Mouse (Mus musculus) CD8-positive naive resting alpha-beta T cell, adult 2 months (primary cell): ENCODE data around the gene Prnp.

Experiments
- DNase-seq, 2 experiments: peaks; one replicate each; pipeline ENCODE4 v3.0.0; 2022; ENCODE audit warnings: low read depth in 2 of 2, low spot score in 2 of 2

Gene Prnp

GRCm38 (mm10) chr2:131906266-131906665, 3.5 kb upstream of the Prnp start:
- no peak for DNase-seq

DNA sequence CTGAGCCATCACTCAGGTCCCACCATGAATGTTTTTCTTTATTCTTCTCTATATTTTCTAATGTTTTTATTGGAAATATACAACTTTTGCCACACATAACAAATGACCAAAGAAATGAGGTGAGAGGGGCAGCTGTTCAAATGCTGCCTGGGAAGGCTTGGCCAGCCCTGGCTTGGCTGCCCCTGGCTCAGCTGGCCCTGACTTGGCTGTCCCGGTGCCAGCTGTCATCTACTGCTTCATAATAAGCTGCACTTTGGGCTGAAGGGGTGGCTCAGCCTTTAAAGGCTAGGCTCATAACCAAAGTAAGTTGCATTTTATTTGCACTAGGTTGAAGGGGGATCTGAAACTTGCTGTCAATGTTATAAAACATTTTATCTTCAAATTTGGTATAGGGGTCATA, 2.9 kb upstream of the Prnp start:
- no peak for DNase-seq

DNA sequence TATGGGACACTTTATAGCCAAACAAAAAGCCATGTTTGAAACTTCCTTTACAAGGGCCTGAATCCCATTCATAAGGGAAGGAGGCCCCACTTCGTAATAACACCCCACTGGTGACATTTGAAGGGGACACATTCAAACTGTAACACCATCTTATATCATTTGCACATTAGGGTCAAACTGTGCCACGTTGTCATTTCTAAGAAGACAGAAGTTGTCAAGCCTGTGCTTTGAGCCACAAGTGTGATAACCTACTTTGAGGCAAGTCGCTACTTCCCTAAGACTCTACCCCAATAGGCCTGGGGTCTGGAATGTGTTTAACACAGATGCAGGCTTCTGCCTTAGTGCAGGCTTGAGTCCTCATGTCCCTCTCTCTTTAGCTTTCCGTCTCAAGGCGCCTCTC, 2.4 kb upstream of the Prnp start:
- no peak for DNase-seq

- DNase-seq, result no peak
These were observed 1.3 kb upstream of the Prnp start for GRCm38 (mm10) chr2:131908351-131908861.

DNA sequence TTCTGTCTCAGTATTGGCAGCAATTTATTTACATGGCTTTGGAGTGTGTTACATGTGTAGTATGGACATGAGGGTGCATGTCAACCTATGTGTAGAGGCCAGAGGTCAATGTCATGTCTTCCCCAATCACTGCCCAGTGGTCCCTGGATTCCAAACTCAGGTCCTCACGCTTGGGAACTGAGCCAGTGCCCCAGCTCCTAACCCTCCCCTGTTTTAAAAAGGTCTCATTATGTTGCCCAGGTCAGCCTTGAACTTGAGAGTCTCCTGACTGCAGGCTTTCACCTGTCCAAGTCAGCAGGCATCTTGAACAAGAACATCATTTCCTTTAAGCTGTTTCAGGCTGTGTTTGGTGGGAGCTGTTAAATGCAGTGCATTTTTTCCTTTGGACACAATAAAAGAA, 822 bp upstream of the Prnp start:
- no peak for DNase-seq

GRCm38 (mm10) chr2:131910847-131911246, 1.1 kb downstream of the Prnp start:
- no peak for DNase-seq

GRCm38 (mm10) chr2:131911341-131911740, 1.6 kb downstream of the Prnp start:
- no peak for DNase-seq

GRCm38 (mm10) chr2:131912526-131913258, 3.0 kb downstream of the Prnp start:
- DNase-seq, result no peak

DNA sequence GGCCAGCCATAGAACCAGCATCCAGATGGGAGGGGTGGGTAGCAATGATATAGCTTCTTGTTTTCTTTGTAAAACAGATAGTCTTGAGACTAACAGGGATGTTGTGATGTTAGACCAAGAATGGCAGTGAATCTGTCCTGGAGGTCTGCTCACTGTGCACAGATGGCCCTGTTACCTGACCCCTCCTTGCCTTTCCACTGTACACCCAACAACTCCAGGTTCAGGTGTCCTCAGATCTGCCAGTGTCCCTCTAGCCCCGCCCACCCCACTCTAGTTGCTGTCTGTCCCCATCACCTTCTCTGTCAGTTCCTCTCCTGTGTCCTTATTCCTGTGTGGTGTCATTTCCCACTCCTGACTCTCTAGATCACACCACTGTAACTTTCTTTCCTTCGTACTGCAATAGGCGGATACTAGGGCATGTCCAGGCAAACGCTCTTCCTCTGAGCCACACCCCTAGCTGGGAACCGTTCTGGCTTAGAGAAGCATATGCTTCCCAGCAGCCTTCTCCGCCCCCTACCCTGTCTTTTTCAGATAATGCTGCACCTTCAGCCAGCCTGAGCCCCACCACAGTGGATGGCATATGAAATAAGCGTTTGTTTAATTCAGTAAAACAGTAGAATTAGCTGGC, 22.7 kb downstream of the Prnp start:
- no peak for DNase-seq

DNA sequence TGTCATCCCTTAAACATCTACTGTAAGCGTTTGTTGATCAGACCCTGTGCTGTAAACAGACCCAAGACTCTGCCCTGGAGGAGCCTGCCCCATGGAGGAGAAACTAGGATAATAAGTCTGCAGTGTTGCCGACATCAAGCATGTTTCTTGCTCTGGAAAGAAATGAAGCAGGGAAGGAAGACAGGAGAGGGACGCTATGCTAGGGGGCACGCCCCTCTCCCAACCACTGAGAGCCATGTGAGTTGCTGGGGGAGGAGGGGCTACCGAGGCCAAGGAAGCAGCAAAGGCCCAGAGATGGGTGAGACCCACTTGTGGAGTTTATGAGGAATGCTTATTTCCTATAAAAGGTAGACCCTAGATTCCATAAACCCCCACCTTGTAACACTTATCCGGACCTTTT, 23.3 kb downstream of the Prnp start:
- DNase-seq, result no peak

DNA sequence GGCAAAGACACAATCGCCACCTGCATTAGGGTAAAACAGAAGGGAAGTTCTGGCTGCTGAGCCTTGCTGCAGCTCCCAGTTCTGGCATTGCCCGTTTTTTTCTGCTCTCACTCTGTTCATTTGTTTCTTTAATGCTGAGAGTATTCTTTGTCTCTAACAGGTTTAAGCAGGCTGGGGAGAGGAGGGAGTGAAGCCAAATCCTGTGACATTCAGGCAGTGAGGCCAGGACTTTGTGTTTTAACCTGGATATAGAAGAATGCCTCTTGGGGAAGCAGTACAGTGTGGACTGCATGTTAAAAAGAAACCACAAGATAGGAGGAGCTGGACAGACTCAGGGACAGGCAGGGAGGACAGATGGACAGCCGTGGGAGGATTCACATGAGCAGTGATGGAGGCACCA, 23.9 kb downstream of the Prnp start:
- DNase-seq, result no peak

DNA sequence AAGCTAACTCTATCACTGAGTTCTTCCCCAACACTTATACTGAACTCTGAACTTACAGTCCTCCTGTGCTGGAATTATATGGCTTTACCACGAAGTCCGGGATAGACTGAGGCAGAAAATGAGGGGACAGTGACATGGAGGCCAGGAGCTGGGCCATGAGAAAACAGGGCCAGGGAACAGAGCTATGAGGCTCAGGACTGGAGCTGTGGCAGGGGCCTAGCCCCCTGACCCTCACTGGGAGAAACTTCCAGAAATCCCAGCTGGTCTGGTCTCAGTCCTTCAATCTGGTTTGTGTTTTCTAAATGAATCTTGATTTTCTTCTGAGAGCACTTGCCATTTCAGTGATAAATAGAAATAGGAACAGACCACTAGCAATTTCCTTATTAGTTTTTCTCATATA, 24.5 kb downstream of the Prnp start:
- no peak for DNase-seq

- no peak for DNase-seq
These were observed 25.8 kb downstream of the Prnp start for GRCm38 (mm10) chr2:131935390-131936105.

DNA sequence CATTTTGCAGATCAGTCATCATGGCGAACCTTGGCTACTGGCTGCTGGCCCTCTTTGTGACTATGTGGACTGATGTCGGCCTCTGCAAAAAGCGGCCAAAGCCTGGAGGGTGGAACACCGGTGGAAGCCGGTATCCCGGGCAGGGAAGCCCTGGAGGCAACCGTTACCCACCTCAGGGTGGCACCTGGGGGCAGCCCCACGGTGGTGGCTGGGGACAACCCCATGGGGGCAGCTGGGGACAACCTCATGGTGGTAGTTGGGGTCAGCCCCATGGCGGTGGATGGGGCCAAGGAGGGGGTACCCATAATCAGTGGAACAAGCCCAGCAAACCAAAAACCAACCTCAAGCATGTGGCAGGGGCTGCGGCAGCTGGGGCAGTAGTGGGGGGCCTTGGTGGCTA, 26.7 kb downstream of the Prnp start:
- no peak for DNase-seq

DNA sequence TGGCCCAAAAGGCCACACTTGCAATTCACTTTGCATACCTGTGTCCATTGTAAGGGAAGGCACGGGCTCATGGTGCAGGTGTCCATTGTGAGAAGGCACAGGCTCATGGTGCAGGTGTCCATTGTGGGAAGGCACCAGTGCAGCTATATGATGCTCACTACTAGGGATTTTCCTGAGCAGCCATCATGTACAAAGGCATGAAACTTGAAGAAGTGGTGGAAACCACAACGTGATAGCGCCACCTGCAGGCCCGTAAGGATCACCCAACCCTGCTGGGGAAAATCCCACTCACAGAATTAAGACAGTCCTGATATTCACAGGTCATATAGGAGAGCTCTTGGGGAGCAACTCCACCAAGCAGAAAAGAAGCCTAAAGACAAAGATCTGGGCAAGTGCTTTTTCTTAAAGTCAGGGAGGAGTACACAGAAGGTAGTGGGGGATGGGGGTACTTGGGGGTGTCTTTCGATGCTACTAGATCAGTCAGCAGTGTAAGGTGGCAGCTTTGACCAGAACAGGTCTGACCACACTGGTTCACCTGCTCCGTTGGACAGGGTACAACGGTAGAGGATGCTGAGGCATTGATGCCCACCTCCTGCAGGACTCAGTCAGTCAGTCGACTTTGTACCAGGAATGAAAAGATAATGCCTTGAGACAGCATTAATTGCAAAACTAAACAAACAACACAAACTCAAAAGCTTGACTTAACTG, 29.8 kb downstream of the Prnp start:
- peak; percentile 27 to 32 for DNase-seq

DNA sequence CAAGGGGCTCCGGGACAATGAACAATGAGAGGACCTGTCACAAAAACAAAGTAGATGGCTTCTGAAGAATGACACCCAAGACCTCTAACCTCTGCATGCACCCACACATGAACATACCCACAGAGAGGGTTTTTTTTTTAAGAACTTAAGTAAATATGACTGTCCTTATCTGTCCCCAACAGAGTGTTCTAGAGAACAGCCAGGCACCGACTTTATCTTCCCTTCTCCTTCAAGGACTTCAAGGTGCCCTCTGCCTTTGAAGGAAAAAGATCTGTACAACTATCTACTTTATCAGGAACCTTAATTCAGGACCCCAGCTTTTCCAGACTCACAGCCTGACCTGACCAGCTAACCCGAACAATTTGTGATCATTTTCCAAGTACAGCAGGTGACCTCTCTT, 30.8 kb downstream of the Prnp start:
- no peak for DNase-seq

GRCm38 (mm10) chr2:131941501-131941900, 31.8 kb downstream of the Prnp start:
- DNase-seq, result no peak

GRCm38 (mm10) chr2:131944370-131944769, 34.6 kb downstream of the Prnp start:
- no peak for DNase-seq

DNA sequence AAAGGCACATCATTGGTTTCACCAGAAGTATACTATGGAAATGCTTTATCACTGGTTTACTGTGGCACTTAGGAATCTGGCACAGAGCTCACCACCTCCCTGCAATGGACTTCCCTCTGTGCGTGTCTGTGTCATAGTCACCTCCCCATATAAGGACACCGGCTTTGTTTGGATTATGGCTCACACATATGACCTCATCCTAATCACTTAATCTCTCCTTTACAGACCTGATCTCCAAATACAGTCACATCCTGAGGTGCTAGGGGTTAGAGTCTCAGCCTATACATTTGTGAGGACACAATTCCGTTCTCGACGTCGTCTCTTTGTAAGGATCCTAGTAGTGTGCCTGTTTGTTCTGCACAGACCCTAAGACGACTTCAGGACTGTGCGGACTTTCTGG, 35.5 kb downstream of the Prnp start:
- DNase-seq, result no peak

GRCm38 (mm10) chr2:131945765-131946164, 36.0 kb downstream of the Prnp start:
- DNase-seq, result no peak

GRCm38 (mm10) chr2:131946351-131946750, 36.6 kb downstream of the Prnp start:
- DNase-seq, result no peak

GRCm38 (mm10) chr2:131948156-131948555, 38.4 kb downstream of the Prnp start:
- no peak for DNase-seq
